Mouse (Mus musculus): ENCODE data around the gene Fancb.

Gene Fancb

GRCm38 (mm10) chrX:164980193-164980775 lies at the start of gene Fancb, which contains the start of gene Mospd2:
Gene Fancb (plus strand): TSS chrX:164980592.
Gene Mospd2 (minus strand): TSS chrX:164980375.
- peak; percentile 94 for DNase-seq (ENCODE audit: low read depth)

- no peak for DNase-seq (ENCODE audit: low read depth)
These were observed 38.9 kb upstream of the Fancb start for GRCm38 (mm10) chrX:164941540-164941939.

- no peak for DNase-seq (ENCODE audit: low read depth)
These were observed 28.4 kb upstream of the Fancb start for GRCm38 (mm10) chrX:164951858-164952576.

GRCm38 (mm10) chrX:164952601-164953375 lies 27.6 kb upstream of the Fancb start:
- DNase-seq (ENCODE audit: low read depth), result no peak

GRCm38 (mm10) chrX:164965750-164966448 lies 14.5 kb upstream of the Fancb start:
- DNase-seq (ENCODE audit: low read depth), result no peak

- no peak for DNase-seq (ENCODE audit: low read depth)
These were observed 9.2 kb upstream of the Fancb start for GRCm38 (mm10) chrX:164971206-164971605.

- no peak for DNase-seq (ENCODE audit: low read depth)
These were observed 1.5 kb upstream of the Fancb start for GRCm38 (mm10) chrX:164978866-164979265.

- no peak for DNase-seq (ENCODE audit: low read depth)
These were observed 22.7 kb downstream of the Fancb start for GRCm38 (mm10) chrX:165003141-165003540.

- DNase-seq (ENCODE audit: low read depth), result no peak
These were observed 24.5 kb downstream of the Fancb start, which contains the start of gene Gm17604 for GRCm38 (mm10) chrX:165004779-165005324. Gene Gm17604 (minus strand): TSS chrX:165004829.
